Mouse (Mus musculus) neutrophil, adult 5-6 weeks (primary cell): ENCODE results near the gene Klc3. TPM values are rescaled to one million over a fixed set of nuclear protein-coding genes. Genes with fewer than 3 reads are reported as not detected.

ENCODE experiments used
- ATAC-seq: fragments of 151-379, 151-347 bp; 2 replicates; pipeline ENCODE4 v1.8.0; 2017; ENCODE audit warnings: mild to moderate bottlenecking, moderate TSS enrichment; ENCODE audit not compliant: insufficient number of reproducible peaks, poor library complexity, low FRiP score, severe bottlenecking; ENCODE audit errors: extremely low read depth
- total RNA-seq: library from RNA; stranded (forward); fragments of 200-1000 nt; gene quantifications from 2 replicates; pipeline ENCODE4 v1.2.3, GENCODE M21; 2017

Gene Klc3
- total RNA-seq, 1 experiment from 2014 or later: 0.81 TPM

- no peak for ATAC-seq
These were observed 7.9 kb upstream of the Klc3 start for GRCm38 (mm10) chr7:19411783-19412182.

DNA sequence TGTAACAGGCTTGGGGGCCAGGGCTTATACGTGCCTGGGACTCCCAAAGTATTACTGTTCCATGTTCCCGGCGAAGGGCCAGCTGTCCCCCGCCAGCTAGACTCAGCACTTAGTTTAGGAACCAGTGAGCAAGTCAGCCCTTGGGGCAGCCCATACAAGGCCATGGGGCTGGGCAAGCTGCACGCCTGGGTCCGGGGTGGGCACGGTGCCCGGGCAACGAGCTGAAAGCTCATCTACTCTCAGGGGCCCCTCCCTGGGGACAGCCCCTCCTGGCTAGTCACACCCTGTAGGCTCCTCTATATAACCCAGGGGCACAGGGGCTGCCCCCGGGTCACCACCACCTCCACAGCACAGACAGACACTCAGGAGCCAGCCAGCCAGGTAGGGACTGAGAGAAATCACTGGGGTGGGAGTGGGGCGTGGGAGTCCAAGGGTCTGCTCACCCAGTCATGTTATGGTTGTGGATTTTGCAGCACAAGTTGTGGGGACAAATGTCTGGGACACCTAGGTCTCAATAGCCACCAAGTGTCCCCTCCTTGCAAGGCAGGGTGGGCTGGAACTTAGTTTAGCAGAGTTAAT is 7.0 kb upstream of the Klc3 start:
- no peak for ATAC-seq

- no peak for ATAC-seq
These were observed 5.8 kb upstream of the Klc3 start for GRCm38 (mm10) chr7:19409753-19410152.

DNA sequence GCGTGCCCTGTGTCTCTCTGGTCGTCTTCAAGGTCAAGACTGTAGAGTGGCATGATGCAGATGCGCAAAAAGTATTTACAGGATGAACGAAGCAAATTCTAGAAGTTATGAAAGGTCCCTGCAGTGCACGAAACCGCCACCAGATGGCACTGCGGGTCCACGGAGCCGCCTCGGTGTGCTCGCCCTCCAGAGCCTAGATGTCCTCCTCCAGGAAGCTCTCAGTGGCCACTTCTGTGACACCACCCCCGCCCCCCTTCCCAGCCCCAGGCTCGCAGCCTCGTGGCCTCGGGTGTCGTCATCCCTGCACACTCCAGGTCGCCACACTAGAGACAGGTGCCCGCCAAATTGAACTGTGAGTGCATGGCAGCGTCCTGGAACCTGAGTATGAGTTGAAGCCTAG is 1.5 kb upstream of the Klc3 start:
- peak; percentile 71 for ATAC-seq

DNA sequence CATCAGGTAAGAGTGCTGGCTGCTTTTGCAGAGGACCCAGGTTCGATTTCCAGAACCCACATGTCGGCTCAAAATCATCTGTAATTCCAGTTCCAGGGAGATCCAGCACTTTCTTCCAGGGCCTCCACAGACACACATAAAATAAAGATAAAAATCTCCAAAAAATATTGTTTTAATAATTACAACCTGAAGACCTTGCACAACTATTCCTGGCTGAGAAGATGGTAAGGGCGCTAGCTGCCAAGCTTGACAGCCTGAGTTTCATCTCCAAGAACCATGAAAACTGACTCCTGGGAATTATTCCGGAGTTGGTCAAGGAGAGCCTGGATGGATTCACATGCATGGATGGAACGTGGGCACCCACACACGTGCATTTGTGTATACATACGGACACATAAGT is 572 bp upstream of the Klc3 start, which contains the start of gene Ckm:
Ckm (plus strand) TSS at position 301 of the 400 bp plus-strand sequence.
- ATAC-seq: no peak

GRCm38 (mm10) chr7:19402535-19403112 is 1.3 kb downstream of the Klc3 start:
- no peak for ATAC-seq

DNA sequence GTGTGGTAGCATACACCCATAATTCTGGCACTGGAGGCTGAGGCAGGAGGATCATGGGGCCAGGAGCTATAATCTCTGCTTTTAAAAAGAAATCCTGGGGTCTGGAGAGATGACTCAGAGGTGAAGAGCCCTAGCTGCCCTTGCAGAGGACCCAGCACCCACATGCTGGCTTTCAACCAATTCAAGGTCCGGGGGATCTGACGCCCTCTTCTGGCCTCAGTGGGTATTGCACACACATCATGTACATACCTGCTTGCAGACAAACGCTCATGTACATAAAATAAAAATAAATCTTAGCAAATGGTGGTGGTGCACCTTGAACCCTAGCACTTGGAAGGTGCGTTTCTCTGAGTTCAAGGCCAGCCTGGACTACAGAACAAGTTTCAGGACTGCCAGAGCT is 3.0 kb downstream of the Klc3 start:
- ATAC-seq: no peak

DNA sequence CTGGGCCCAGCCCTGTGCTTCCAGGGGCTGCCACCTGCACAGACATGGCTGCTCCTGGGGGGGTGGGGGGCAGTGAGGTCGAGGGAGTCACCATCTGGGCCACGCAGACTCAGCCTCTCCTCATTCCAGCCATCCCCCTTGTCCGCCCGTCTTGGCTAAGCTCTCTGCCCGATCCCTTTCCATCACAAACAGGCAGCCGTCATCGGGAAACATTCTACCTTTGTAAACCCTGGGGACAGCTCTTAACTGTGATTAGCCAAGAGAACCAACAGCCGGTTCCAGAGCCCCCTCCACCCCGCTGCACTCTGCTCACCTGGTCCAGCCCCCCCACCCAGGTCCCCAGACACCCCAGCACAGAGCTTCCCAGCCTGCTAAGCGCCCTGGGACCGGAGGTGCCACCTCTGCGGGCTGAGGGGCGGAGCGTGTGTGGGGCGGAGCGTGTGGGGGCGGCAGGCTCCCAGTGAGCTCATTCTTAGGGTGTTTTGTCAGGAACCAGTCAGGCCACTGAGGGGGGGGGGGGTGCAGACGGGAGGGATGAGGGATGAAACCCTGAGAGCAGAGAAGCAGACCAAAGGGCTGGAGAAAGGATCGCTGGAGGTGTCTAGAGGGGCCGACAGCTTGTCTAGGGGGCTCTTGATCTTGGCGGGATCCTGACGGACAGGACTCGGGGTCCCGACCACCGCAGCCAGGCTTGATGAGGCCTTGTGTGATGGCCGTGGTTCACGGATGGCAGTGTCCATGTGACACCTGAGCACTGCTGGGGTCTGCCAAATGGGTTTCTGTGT is 4.2 kb downstream of the Klc3 start:
- ATAC-seq: no peak

DNA sequence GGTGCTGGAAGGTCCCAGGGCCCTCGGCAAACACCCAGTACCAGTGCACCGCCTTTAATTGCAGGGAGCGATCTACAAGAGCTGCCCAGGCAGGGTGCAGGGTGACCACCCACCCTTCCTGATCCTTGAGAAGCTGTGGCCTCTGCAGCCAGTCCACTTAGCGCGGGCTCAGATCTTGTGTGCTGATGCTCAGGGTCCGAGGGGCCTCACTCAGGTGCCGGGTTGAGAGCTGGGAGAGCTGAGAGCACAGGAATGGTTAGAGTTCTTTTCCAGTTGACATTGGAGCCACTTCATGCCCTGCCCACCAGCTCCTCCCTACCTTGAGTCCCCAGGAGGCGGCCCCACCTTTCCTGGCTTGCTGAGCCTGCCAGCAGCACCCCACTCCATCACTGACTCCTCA is 9.4 kb downstream of the Klc3 start:
- ATAC-seq: no peak

GRCm38 (mm10) chr7:19388699-19389413 is 15.0 kb downstream of the Klc3 start:
- ATAC-seq: no peak

- no peak for ATAC-seq
These were observed 20.2 kb downstream of the Klc3 start for GRCm38 (mm10) chr7:19383708-19384107.

GRCm38 (mm10) chr7:19382166-19382541 is 21.8 kb downstream of the Klc3 start:
- ATAC-seq: no peak

DNA sequence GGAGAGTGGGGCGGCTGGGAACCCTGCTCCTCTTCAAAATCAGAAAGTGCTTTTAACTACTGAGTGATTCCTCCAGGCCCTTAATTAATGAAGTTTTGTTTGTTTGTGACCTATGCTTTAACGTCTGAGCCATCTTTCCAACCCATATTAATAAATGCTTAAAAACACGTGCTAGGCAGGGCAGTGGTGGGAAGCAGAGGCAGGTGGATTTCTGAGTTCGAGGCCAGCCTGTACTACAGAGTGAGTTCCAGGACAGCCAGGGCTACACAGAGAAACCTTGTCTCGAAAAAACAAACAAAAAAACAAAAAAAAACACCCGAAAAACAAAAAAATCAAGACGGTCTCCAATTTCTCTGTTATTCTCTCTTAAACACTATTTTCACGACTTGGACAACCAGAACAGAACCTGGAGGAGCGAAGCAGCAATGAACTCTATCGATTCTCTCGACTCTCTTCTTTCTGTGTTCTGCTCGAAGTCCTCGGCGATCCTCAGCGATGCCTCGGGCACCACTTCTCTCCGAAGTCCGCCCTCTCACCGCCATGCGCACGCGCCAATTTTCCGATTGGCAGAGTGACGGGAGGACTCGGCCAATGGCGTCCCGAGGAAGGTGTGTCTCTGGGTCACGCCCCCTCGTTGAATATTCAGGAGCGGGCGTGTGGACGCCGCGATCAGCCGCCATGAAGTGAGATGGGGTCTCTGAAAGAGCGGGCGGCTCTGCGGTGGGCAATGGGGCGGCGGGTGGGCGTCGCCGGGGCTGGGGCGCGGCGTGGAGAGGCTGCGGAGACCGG is 22.3 kb downstream of the Klc3 start, which contains the start of gene Ercc2:
Ercc2 (plus strand) TSS at position 634 of the 789 bp plus-strand sequence.
- peak; percentile 98 for ATAC-seq

DNA sequence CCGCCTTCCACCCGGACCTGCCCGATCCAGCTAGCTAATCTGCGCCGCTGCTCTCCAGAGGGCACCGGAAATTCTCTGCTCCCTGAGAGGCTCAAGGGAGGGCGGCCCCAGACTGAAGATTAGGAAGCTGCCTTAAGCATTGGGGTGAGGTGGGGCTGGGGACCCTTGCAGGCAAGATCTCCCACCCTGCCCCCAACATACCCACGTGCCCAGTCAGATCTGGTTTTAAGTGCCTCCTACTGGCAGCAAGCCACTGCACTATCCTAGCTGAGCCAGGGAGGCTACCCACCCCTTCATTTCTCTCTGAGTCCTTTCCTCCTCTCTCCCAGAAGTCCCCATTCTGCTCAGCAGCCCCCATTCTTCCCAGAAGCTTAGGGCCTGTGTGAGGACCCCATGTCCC is 25.9 kb downstream of the Klc3 start:
- ATAC-seq: no peak

DNA sequence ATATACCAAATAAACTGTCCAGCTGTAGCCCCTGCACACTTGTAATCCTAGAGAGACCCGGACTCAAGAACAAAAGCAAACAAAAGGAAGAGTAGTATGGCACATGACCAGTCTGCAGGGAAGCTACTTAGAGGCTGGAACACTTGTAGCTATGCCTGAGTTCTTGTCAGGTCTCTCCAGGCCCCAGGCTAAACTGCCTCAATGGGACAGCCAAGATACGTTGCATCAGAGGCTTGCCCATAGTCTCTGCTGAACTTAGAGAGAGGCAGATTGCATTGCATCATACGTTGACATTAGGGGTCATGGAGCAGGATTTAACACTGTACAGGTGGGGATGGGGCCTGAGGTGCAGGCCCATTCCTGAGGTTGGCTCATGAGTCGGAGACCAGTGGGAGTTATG is 27.9 kb downstream of the Klc3 start:
- ATAC-seq: no peak

- ATAC-seq: no peak
These were observed 28.5 kb downstream of the Klc3 start for GRCm38 (mm10) chr7:19375368-19375767.

DNA sequence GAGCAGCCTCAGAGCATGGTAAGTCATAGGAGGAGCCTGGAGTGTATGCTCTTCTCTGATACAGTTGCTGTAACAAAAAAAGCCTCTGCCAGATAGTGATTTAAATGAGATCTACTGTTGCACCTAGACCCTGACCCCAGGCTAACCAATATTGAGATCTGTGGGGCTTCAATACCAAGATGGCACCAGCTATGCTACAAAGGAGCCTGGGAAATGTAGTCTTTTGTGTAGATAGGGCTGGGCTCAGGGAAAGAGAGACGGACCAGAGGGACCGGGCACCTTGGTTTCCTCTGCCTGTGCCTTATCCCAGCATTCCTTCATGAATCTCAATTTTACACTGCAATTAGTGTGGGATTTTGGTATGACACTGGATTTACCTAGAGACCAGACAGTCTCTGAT is 30.5 kb downstream of the Klc3 start:
- ATAC-seq: no peak

DNA sequence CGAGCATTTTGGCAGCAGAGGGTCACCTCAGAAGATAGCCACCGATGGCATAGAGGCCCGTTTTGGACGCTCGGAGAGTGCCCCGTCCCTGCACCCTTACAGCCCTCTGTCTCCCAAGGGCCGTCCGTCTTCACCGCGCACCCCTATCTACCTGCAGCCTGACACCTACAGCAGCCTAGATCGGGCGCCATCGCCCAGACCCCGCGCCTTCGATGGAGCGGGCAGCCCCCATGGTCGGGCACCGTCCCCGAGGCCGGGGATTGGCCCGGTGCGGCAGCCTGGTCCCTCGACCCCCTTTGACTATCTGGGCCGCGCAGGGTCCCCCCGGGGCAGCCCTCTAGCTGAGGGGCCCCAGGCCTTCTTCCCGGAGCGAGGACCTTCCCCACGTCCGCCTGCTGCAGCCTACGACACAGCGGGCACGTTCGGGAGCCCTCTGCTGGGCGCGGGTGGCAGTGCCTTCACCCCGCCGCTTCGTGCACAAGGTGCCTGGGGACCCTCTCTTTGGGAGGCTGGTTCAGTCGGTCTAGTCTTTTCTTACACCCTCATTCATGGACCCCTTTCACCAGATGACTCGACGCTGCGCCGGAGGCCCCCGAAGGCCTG is 34.0 kb downstream of the Klc3 start:
- ATAC-seq: peak; percentile 74

- ATAC-seq: no peak
These were observed 35.5 kb downstream of the Klc3 start for GRCm38 (mm10) chr7:19368380-19368779.
